Mouse (Mus musculus): ENCODE measurements around the gene Atp13a2.

Atp13a2 gene

GRCm38 (mm10) chr4:140962207-140962909 is 24.3 kb upstream of the Atp13a2 start:
- no peak for DNase-seq

- no peak for DNase-seq
Observed at GRCm38 (mm10) chr4:140962950-140963349, 23.7 kb upstream of the Atp13a2 start.

GRCm38 (mm10) chr4:140963941-140964597 is 22.6 kb upstream of the Atp13a2 start:
- no peak for DNase-seq

- peak; percentile 79 to 87 for DNase-seq
Observed at GRCm38 (mm10) chr4:140964620-140965019, 22.1 kb upstream of the Atp13a2 start.

GRCm38 (mm10) chr4:140967386-140968159 is 19.1 kb upstream of the Atp13a2 start:
- DNase-seq: no peak

- no peak for DNase-seq
Observed at GRCm38 (mm10) chr4:140971691-140972090, 15.0 kb upstream of the Atp13a2 start.

- no peak for DNase-seq
Observed at GRCm38 (mm10) chr4:140974408-140974807, 12.3 kb upstream of the Atp13a2 start.

- DNase-seq: no peak
Observed at GRCm38 (mm10) chr4:140975356-140975755, 11.3 kb upstream of the Atp13a2 start.

- no peak for DNase-seq
Observed at GRCm38 (mm10) chr4:140977278-140977677, 9.4 kb upstream of the Atp13a2 start.

GRCm38 (mm10) chr4:140977886-140978692 is 8.6 kb upstream of the Atp13a2 start:
- no peak for DNase-seq

- DNase-seq: peak in 1 of 2 experiments; percentile 48
Observed at GRCm38 (mm10) chr4:140981605-140982004, 5.1 kb upstream of the Atp13a2 start.

- DNase-seq: no peak
Observed at GRCm38 (mm10) chr4:140982808-140983207, 3.9 kb upstream of the Atp13a2 start.

- DNase-seq: no peak
Observed at GRCm38 (mm10) chr4:140983442-140983841, 3.2 kb upstream of the Atp13a2 start.

- no peak for DNase-seq
Observed at GRCm38 (mm10) chr4:140984544-140984943, 2.1 kb upstream of the Atp13a2 start.

GRCm38 (mm10) chr4:140986024-140986710 is 506 bp upstream of the Atp13a2 start:
- no peak for DNase-seq

GRCm38 (mm10) chr4:140987476-140987875 is 803 bp downstream of the Atp13a2 start:
- DNase-seq: no peak

- no peak for DNase-seq
Observed at GRCm38 (mm10) chr4:140988706-140989290, 2.1 kb downstream of the Atp13a2 start.

- DNase-seq: no peak
Observed at GRCm38 (mm10) chr4:140989447-140989846, 2.8 kb downstream of the Atp13a2 start.

- peak; percentile 69 to 82 for DNase-seq
Observed at GRCm38 (mm10) chr4:140992215-140992614, 5.5 kb downstream of the Atp13a2 start.

- DNase-seq: no peak
Observed at GRCm38 (mm10) chr4:140993846-140994245, 7.2 kb downstream of the Atp13a2 start.

GRCm38 (mm10) chr4:140995811-140996210 is 9.1 kb downstream of the Atp13a2 start:
- no peak for DNase-seq

- no peak for DNase-seq
Observed at GRCm38 (mm10) chr4:140996812-140997211, 10.1 kb downstream of the Atp13a2 start.
